Mouse (Mus musculus) kidney, adult 2 months (tissue): ENCODE data around the gene Il17rc.

Source experiments
- CTCF ChIP-seq: fragments of 200-500 bp; conservative IDR thresholded peaks from 2 replicates; pipeline ENCODE4 v1.5.1; 2011; ENCODE audit warnings: low read depth, mild to moderate bottlenecking, control low read depth, low read length, moderate library complexity, mixed read lengths; ENCODE audit not compliant: insufficient read depth, insufficient read length
- POLR2A ChIP-seq: fragments of 200-500 bp; IDR thresholded peaks from one replicate; pipeline ENCODE4 v1.6.1; 2011; ENCODE audit warnings: low read depth, low read length, control low read depth

DNA sequence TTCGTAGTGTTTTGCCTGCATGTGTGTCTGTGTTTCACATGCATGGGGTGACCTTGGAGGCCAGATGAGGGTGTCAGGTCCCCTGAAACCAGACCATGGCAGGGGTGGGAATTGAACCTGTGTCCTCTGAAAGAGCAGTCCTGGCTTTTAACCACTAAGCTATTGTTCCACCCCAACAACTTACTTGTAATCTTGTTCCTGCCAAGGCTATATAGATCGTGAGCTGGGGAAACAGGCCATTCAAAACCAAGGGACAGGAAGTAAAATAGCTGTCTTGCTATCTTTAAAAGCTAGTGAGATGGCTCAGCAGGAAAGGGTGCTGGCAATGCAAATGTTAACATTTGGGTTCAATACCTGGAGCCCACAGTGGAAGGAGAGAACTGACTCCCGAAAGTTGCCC, 41.3 kb upstream of the Il17rc start:
- TF ChIP-seq POLR2A: no peak
- TF ChIP-seq CTCF: no peak
